Mouse (Mus musculus): ENCODE data around the gene Dgkz. TPM values are rescaled to one million over a fixed set of nuclear protein-coding genes. Genes with fewer than 3 reads are reported as not detected.

The Dgkz gene
- polyA plus RNA-seq, 1 experiment from 2014 or later = 33.6 TPM

- Histone ChIP-seq H3K27me3 (replicated peaks; ENCODE audit: control insufficient read depth, insufficient read depth, low read length) (peaks cover 10% of the 10 kb centered on the region; the same call in 1 of the 2 replicates), H3K4me3 (replicated peaks; ENCODE audit: low read length) (no peak overlapping the region), H3K27ac (ENCODE audit: low read length) (no peak overlapping the region), H3K4me1 (replicated peaks; ENCODE audit: control insufficient read depth, insufficient read depth, low read length) (peaks cover 29% of the 10 kb centered on the region), H3K9me3 (ENCODE audit: control insufficient read depth, low read length) (no peaks in the 10 kb centered on the region), H3K9ac (replicated peaks; ENCODE audit: low read depth, low read length) (no peak overlapping the region), H3K36me3 (ENCODE audit: control insufficient read depth, insufficient read depth) (no peaks in the 10 kb centered on the region), H3K4me2 (ENCODE audit: low read length) (no peak overlapping the region)
- no peak for ATAC-seq
- 77% methylated on average over 23 of the region's 23 CpGs for WGBS
These were observed 46.9 kb downstream of the Dgkz start for GRCm38 (mm10) chr2:91928534-91929350.

GRCm38 (mm10) chr2:91927826-91928533 is 47.7 kb downstream of the Dgkz start:
- Histone ChIP-seq H3K27me3 (replicated peaks; ENCODE audit: control insufficient read depth, insufficient read depth, low read length) (peaks cover 16% of the 10 kb centered on the region), H3K4me3 (replicated peaks; ENCODE audit: low read length) (no peak overlapping the region), H3K4me2 (ENCODE audit: low read length) (no peak overlapping the region), H3K36me3 (ENCODE audit: control insufficient read depth, insufficient read depth) (no peaks in the 10 kb centered on the region), H3K27ac (ENCODE audit: low read length) (no peak overlapping the region), H3K9me3 (ENCODE audit: control insufficient read depth, low read length) (no peaks in the 10 kb centered on the region), H3K4me1 (replicated peaks; ENCODE audit: control insufficient read depth, insufficient read depth, low read length) (peaks cover 37% of the 10 kb centered on the region), H3K9ac (replicated peaks; ENCODE audit: low read depth, low read length) (no peak overlapping the region)
- no peak for ATAC-seq
- 43% methylated on average over 34 of the region's 34 CpGs for WGBS

GRCm38 (mm10) chr2:91926949-91927348 is 48.7 kb downstream of the Dgkz start, which contains the start of gene Chrm4:
TSS of gene Chrm4 (plus strand) at chr2:91927249.
- no peak within 1 kb of the TSS for H3K4me3 ChIP-seq (replicated peaks; ENCODE audit: low read length)
- no peaks in the 10 kb centered on the region for H3K36me3 ChIP-seq (ENCODE audit: control insufficient read depth, insufficient read depth)
- no peak within 1 kb of the TSS for H3K9ac ChIP-seq (replicated peaks; ENCODE audit: low read depth, low read length)
- ATAC-seq = no peak
- peaks cover 38% of the 10 kb centered on the region for H3K4me1 ChIP-seq (replicated peaks; ENCODE audit: control insufficient read depth, insufficient read depth, low read length)
- WGBS = 94% methylated on average over 3 of the region's 3 CpGs
- H3K9me3 ChIP-seq (ENCODE audit: control insufficient read depth, low read length) = no peaks in the 10 kb centered on the region
- no peak within 1 kb of the TSS for H3K27ac ChIP-seq (ENCODE audit: low read length)
- peaks cover 26% of the 10 kb centered on the region for H3K27me3 ChIP-seq (replicated peaks; ENCODE audit: control insufficient read depth, insufficient read depth, low read length)
- no peak within 1 kb of the TSS for H3K4me2 ChIP-seq (ENCODE audit: low read length)

GRCm38 (mm10) chr2:91925442-91925841 is 50.2 kb downstream of the Dgkz start:
- Histone ChIP-seq H3K27me3 (replicated peaks; ENCODE audit: control insufficient read depth, insufficient read depth, low read length) (peaks cover 33% of the 10 kb centered on the region), H3K4me1 (replicated peaks; ENCODE audit: control insufficient read depth, insufficient read depth, low read length) (peaks cover 33% of the 10 kb centered on the region)
- no peak for ATAC-seq

GRCm38 (mm10) chr2:91924726-91925125 is 50.9 kb downstream of the Dgkz start:
- peaks cover 26% of the 10 kb centered on the region for H3K4me1 ChIP-seq (replicated peaks; ENCODE audit: control insufficient read depth, insufficient read depth, low read length)
- peaks cover 34% of the 10 kb centered on the region for H3K27me3 ChIP-seq (replicated peaks; ENCODE audit: control insufficient read depth, insufficient read depth, low read length)
- H3K27ac ChIP-seq (ENCODE audit: low read length) = no peak overlapping the region
- no peak for ATAC-seq
- no peak overlapping the region for H3K4me2 ChIP-seq (ENCODE audit: low read length)
- H3K4me3 ChIP-seq (replicated peaks; ENCODE audit: low read length) = no peak overlapping the region
- no peaks in the 10 kb centered on the region for H3K36me3 ChIP-seq (ENCODE audit: control insufficient read depth, insufficient read depth)
- no peak overlapping the region for H3K9ac ChIP-seq (replicated peaks; ENCODE audit: low read depth, low read length)
- H3K9me3 ChIP-seq (ENCODE audit: control insufficient read depth, low read length) = no peaks in the 10 kb centered on the region
- WGBS = 73% methylated on average over 1 of the region's 1 CpGs

More at GRCm38 (mm10) chr2:91925442-91925841, 50.2 kb downstream of the Dgkz start:
- Histone ChIP-seq H3K4me3 (replicated peaks; ENCODE audit: low read length) (no peak overlapping the region), H3K9ac (replicated peaks; ENCODE audit: low read depth, low read length) (no peak overlapping the region), H3K27ac (ENCODE audit: low read length) (no peak overlapping the region), H3K36me3 (ENCODE audit: control insufficient read depth, insufficient read depth) (no peaks in the 10 kb centered on the region), H3K4me2 (ENCODE audit: low read length) (no peak overlapping the region), H3K9me3 (ENCODE audit: control insufficient read depth, low read length) (no peaks in the 10 kb centered on the region)
- WGBS = 81% methylated on average over 15 of the region's 15 CpGs

- ATAC-seq = 0 out of 2 replicates have a peak, but pooled peaks have one; percentile 19
- 4% methylated on average over 54 of the region's 54 CpGs for WGBS
- no peak overlapping the region for H3K27ac ChIP-seq (ENCODE audit: low read length)
- no peak overlapping the region for H3K9ac ChIP-seq (replicated peaks; ENCODE audit: low read depth, low read length)
- peaks cover 34% of the 10 kb centered on the region for H3K27me3 ChIP-seq (replicated peaks; ENCODE audit: control insufficient read depth, insufficient read depth, low read length)
- H3K9me3 ChIP-seq (ENCODE audit: control insufficient read depth, low read length) = no peaks in the 10 kb centered on the region
- H3K36me3 ChIP-seq (ENCODE audit: control insufficient read depth, insufficient read depth) = peaks cover under 1% of the 10 kb centered on the region; the same call in 1 of the 2 replicates
- H3K4me2 ChIP-seq (ENCODE audit: low read length) = peak overlapping the region; percentile 93
- peaks cover 25% of the 10 kb centered on the region for H3K4me1 ChIP-seq (replicated peaks; ENCODE audit: control insufficient read depth, insufficient read depth, low read length)
- peak overlapping the region; percentile 78 for H3K4me3 ChIP-seq (replicated peaks; ENCODE audit: low read length)
These were observed 52.0 kb downstream of the Dgkz start for GRCm38 (mm10) chr2:91923415-91924337.

- H3K4me1 ChIP-seq (replicated peaks; ENCODE audit: control insufficient read depth, insufficient read depth, low read length) = peaks cover 25% of the 10 kb centered on the region
- peak overlapping the region; percentile 78 for H3K4me3 ChIP-seq (replicated peaks; ENCODE audit: low read length)
- H3K27me3 ChIP-seq (replicated peaks; ENCODE audit: control insufficient read depth, insufficient read depth, low read length) = peaks cover 34% of the 10 kb centered on the region
- H3K9me3 ChIP-seq (ENCODE audit: control insufficient read depth, low read length) = no peaks in the 10 kb centered on the region
- WGBS = 4% methylated on average over 35 of the region's 37 CpGs
- H3K9ac ChIP-seq (replicated peaks; ENCODE audit: low read depth, low read length) = peak overlapping the region; percentile 66
- 0 out of 2 replicates have a peak, but pooled peaks have one; percentile 2 for ATAC-seq
- peaks cover 7% of the 10 kb centered on the region for H3K36me3 ChIP-seq (ENCODE audit: control insufficient read depth, insufficient read depth)
- no peak overlapping the region for H3K27ac ChIP-seq (ENCODE audit: low read length)
- H3K4me2 ChIP-seq (ENCODE audit: low read length) = peak overlapping the region; percentile 93
These were observed 52.9 kb downstream of the Dgkz start for GRCm38 (mm10) chr2:91922586-91923414.

GRCm38 (mm10) chr2:91921790-91922570 is 53.7 kb downstream of the Dgkz start:
- Histone ChIP-seq H3K36me3 (ENCODE audit: control insufficient read depth, insufficient read depth) (peaks cover 13% of the 10 kb centered on the region), H3K4me2 (ENCODE audit: low read length) (peak overlapping the region; percentile 93), H3K9me3 (ENCODE audit: control insufficient read depth, low read length) (no peaks in the 10 kb centered on the region), H3K9ac (replicated peaks; ENCODE audit: low read depth, low read length) (peak overlapping the region; percentile 66), H3K27me3 (replicated peaks; ENCODE audit: control insufficient read depth, insufficient read depth, low read length) (peaks cover 34% of the 10 kb centered on the region), H3K27ac (ENCODE audit: low read length) (no peak overlapping the region), H3K4me3 (replicated peaks; ENCODE audit: low read length) (peak overlapping the region; percentile 78), H3K4me1 (replicated peaks; ENCODE audit: control insufficient read depth, insufficient read depth, low read length) (peaks cover 25% of the 10 kb centered on the region)
- under 1% methylated on average over 63 of the region's 64 CpGs for WGBS
- peak; percentile 84 for ATAC-seq

Data from forebrain, embryonic 16.5 days (tissue).